Mouse (Mus musculus): ENCODE measurements around the gene Tbcc.
A peak's percentile ranks its signal among the peaks of the same experiment; 100 is the strongest.

The Tbcc gene

GRCm38 (mm10) chr17:46912331-46912730 lies 21.8 kb downstream of the Tbcc start:
- no peak for DNase-seq

- no peak for DNase-seq
These were observed 24.6 kb downstream of the Tbcc start for GRCm38 (mm10) chr17:46915129-46915528.

- DNase-seq, result no peak
These were observed 28.5 kb downstream of the Tbcc start for GRCm38 (mm10) chr17:46918951-46919350.

- DNase-seq, result no peak
These were observed 30.4 kb downstream of the Tbcc start for GRCm38 (mm10) chr17:46920855-46921254.

GRCm38 (mm10) chr17:46926192-46926591 lies 35.7 kb downstream of the Tbcc start:
- no peak for DNase-seq

- DNase-seq, result no peak
These were observed 36.5 kb downstream of the Tbcc start for GRCm38 (mm10) chr17:46926941-46927340.

- DNase-seq, result no peak
These were observed 37.3 kb downstream of the Tbcc start for GRCm38 (mm10) chr17:46927781-46928180.

- DNase-seq, result no peak
These were observed 38.8 kb downstream of the Tbcc start for GRCm38 (mm10) chr17:46929277-46929676.

GRCm38 (mm10) chr17:46929897-46930296 lies 39.4 kb downstream of the Tbcc start:
- DNase-seq, result no peak

GRCm38 (mm10) chr17:46932961-46933360 lies 42.5 kb downstream of the Tbcc start:
- no peak for DNase-seq

- peak; percentile 12 to 63 for DNase-seq
These were observed 43.3 kb downstream of the Tbcc start for GRCm38 (mm10) chr17:46933557-46934348.

- no peak for DNase-seq
These were observed 50.0 kb downstream of the Tbcc start for GRCm38 (mm10) chr17:46940461-46940860.
